Mouse (Mus musculus) testis, adult 2 months (tissue): ENCODE measurements around the gene Paqr8.

ENCODE experiments used
- CTCF ChIP-seq: fragments of 200-500 bp; IDR thresholded peaks from 2 replicates; pipeline ENCODE4 v1.5.1; 2012; ENCODE audit warnings: low read depth, mild to moderate bottlenecking, inconsistent platforms, low read length, moderate library complexity; ENCODE audit not compliant: control insufficient read depth, insufficient read depth, insufficient replicate concordance
- POLR2A ChIP-seq: fragments of 200-500 bp; IDR thresholded peaks from 2 replicates; pipeline ENCODE4 v1.6.1; 2012; ENCODE audit warnings: low read depth, mild to moderate bottlenecking, inconsistent platforms, low read length, moderate library complexity; ENCODE audit not compliant: control insufficient read depth

- TF ChIP-seq CTCF: no peak
- no peak for TF ChIP-seq POLR2A
Measured at GRCm38 (mm10) chr1:20926376-20926775, 36.0 kb downstream of the Paqr8 start.
